Mouse (Mus musculus) hindbrain, embryonic 10.5 days (tissue): ENCODE results near the gene Lrrtm4. TPM values are rescaled to one million over a fixed set of nuclear protein-coding genes. Genes with fewer than 3 reads are reported as not detected.

Experiments used
- DNase-seq: peaks from one replicate; pipeline ENCODE4 v3.0.0-alpha.2; 2017; ENCODE audit warnings: low spot score
- H3K27ac ChIP-seq: fragments of 300-500 bp; sonication (generic); 2 replicates; pipeline ENCODE4 v1.5.1; 2016; ENCODE audit warnings: mild to moderate bottlenecking, moderate library complexity
- H3K27me3 ChIP-seq: fragments of 300-500 bp; sonication (generic); 2 replicates; pipeline ENCODE4 v1.6.1; 2016; ENCODE audit warnings: mild to moderate bottlenecking; ENCODE audit not compliant: poor library complexity, insufficient read depth, severe bottlenecking
- H3K36me3 ChIP-seq: fragments of 300-500 bp; sonication (generic); 2 replicates; pipeline ENCODE4 v1.6.1; 2016; ENCODE audit warnings: mild to moderate bottlenecking, moderate library complexity
- H3K4me1 ChIP-seq: fragments of 300-500 bp; sonication (generic); replicated peaks from 2 replicates; pipeline ENCODE4 v1.6.1; 2016; ENCODE audit warnings: mild to moderate bottlenecking
- H3K4me3 ChIP-seq: fragments of 300-500 bp; sonication (generic); 2 replicates; pipeline ENCODE4 v1.5.1; 2016; ENCODE audit warnings: mild to moderate bottlenecking, moderate library complexity
- H3K9me3 ChIP-seq: fragments of 300-500 bp; sonication (generic); 2 replicates; pipeline ENCODE4 v1.6.1; 2016; ENCODE audit warnings: mild to moderate bottlenecking, moderate library complexity
- WGBS: fragments of 180-500 bp; shearing (Covaris S2); methylation state at CpG from one replicate; pipeline ENCODE4 v1.1.7; 2016; 5-methylcytosine and 5-hydroxymethylcytosine counted together
- polyA plus RNA-seq: library from polyadenylated mRNA; unstranded; fragments of >200 nt; fragmentation: Nextera tagmentation; extraction: Ambion mirVana; gene quantifications from 2 replicates; pipeline ENCODE4 v1.2.1, GENCODE M21; 2016

The Lrrtm4 gene
- polyA plus RNA-seq, 1 experiment from 2014 or later = 3.7 TPM

DNA sequence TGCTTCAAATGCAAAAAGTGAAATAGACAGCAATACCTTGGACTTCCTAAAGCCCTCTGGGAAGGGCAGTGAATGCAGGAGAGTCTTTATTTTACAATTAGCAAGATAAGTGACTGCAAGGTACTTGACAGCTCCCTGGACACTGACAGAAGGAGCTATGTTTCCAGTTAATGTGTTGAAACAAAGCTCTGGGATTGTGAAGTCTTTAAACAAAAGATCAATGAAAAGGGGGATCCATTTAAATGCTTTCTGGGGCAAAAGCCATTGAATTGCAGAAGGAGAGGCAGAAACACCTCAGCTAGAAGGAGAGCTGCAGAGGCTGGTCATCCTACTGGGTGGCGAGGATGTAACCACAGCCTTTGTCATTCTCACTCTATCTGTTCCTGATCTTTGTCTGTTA is 571.1 kb downstream of the Lrrtm4 start:
- H3K4me1 ChIP-seq = no peaks in the 10 kb centered on the region
- no peaks in the 10 kb centered on the region for H3K36me3 ChIP-seq
- no peak for DNase-seq
- no peak overlapping the region for H3K27ac ChIP-seq
- no peaks in the 10 kb centered on the region for H3K9me3 ChIP-seq
- no peak overlapping the region for H3K4me3 ChIP-seq
- no peaks in the 10 kb centered on the region for H3K27me3 ChIP-seq
- 56% methylated on average over 1 of the region's 1 CpGs for WGBS

DNA sequence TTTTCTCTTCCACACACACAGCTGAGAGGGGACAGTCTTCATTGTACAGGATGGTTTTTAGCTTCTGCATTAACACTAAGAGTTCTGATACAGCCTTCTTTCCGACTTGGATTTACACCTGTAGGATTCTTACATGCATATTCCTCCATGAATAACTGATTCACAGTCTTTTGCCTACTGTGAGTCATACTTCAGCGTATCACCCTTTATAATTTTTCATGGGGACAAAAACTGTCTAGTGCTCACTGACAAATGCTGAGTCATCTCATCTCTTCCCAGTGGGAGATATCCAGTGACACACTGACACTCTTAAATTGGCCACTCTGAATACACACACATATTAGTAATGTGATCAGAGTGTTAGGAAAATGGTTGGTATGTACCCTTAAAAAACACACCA is 600.8 kb downstream of the Lrrtm4 start:
- 90% methylated on average over 2 of the region's 2 CpGs for WGBS
- no peaks in the 10 kb centered on the region for H3K9me3 ChIP-seq
- H3K27me3 ChIP-seq = no peaks in the 10 kb centered on the region
- no peaks in the 10 kb centered on the region for H3K4me1 ChIP-seq
- no peak for DNase-seq
- no peak overlapping the region for H3K27ac ChIP-seq
- no peaks in the 10 kb centered on the region for H3K36me3 ChIP-seq
- H3K4me3 ChIP-seq = no peak overlapping the region

- WGBS = 90% methylated on average over 6 of the region's 6 CpGs
- no peaks in the 10 kb centered on the region for H3K36me3 ChIP-seq
- no peaks in the 10 kb centered on the region for H3K9me3 ChIP-seq
- no peaks in the 10 kb centered on the region for H3K4me1 ChIP-seq
- DNase-seq = no peak
- H3K27me3 ChIP-seq = no peaks in the 10 kb centered on the region
- H3K4me3 ChIP-seq = no peak overlapping the region
- no peak overlapping the region for H3K27ac ChIP-seq
Measured at GRCm38 (mm10) chr6:80622676-80623334, 604.1 kb downstream of the Lrrtm4 start.

DNA sequence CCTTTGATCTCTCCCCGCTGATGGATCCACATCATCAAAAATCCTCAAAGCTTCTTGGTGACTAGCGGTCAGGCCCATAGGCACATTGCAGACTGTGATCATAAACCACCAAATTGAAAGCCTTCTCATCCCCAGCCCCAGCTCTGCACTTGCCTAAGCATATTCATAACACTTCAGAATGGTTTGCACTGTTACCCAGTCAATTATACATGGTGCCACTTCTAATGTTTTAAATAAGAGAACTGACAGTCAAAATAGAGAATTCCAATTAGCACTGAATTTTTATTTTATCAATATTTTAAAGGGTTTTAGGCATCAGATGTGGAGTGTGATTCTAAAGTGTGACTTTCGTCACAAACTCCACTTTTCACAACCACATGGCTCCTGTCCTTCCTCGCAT is 606.8 kb downstream of the Lrrtm4 start:
- Histone ChIP-seq H3K4me3 (no peak overlapping the region), H3K27me3 (no peaks in the 10 kb centered on the region), H3K27ac (no peak overlapping the region), H3K9me3 (no peaks in the 10 kb centered on the region), H3K4me1 (no peaks in the 10 kb centered on the region), H3K36me3 (no peaks in the 10 kb centered on the region)
- no peak for DNase-seq
- WGBS = 94% methylated on average over 4 of the region's 4 CpGs

GRCm38 (mm10) chr6:80662729-80663128 is 644.1 kb downstream of the Lrrtm4 start:
- H3K4me3 ChIP-seq = no peak overlapping the region
- no peaks in the 10 kb centered on the region for H3K36me3 ChIP-seq
- WGBS = 90% methylated on average over 5 of the region's 5 CpGs
- DNase-seq = no peak
- no peaks in the 10 kb centered on the region for H3K9me3 ChIP-seq
- H3K27me3 ChIP-seq = no peaks in the 10 kb centered on the region
- no peak overlapping the region for H3K27ac ChIP-seq
- H3K4me1 ChIP-seq = no peaks in the 10 kb centered on the region

DNA sequence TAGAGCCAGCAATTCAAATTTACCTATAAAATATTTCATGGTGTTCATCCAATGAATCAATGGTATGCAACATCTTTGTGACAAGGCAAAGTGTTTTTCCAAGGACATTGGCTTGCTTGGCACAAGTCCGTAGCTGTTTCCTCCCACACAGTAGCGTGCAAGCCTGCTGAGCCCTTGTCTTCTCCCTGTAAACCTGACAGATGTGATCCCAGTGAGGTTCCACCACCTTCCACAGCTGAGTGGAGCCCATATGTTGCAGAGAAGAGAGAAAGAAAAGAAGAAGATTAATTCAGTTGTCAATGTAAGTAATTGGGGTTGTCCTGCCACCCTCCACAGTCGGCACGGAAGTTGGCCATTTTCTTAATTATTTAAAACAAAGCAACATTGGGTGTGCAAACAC is 645.4 kb downstream of the Lrrtm4 start:
- H3K9me3 ChIP-seq = no peaks in the 10 kb centered on the region
- no peaks in the 10 kb centered on the region for H3K36me3 ChIP-seq
- H3K4me1 ChIP-seq = no peaks in the 10 kb centered on the region
- no peak for DNase-seq
- 66% methylated on average over 4 of the region's 4 CpGs for WGBS
- no peaks in the 10 kb centered on the region for H3K27me3 ChIP-seq
- H3K27ac ChIP-seq = no peak overlapping the region
- H3K4me3 ChIP-seq = no peak overlapping the region

DNA sequence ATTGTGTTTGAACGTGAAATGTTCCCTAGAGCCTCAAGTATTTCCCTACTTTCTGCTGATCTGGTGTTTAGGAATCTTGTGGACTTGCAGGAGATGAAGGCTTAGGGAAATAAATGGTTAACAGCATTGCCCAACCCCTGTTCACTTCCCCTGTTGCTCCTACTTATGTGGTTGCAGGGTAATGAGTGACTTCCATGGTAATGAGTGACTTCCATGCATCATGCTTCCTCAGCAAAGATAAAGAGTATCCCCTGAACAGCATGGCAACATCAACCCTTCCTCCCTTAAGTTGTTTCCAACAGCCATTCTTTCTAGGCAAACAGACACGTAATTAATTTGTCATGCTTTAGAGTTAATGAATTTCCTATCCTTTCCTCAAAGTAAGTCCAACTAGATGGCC is 685.5 kb downstream of the Lrrtm4 start:
- Histone ChIP-seq H3K27me3 (no peaks in the 10 kb centered on the region), H3K36me3 (no peaks in the 10 kb centered on the region), H3K4me1 (no peaks in the 10 kb centered on the region), H3K4me3 (no peak overlapping the region), H3K27ac (no peak overlapping the region), H3K9me3 (no peaks in the 10 kb centered on the region)
- WGBS = 67% methylated on average over 2 of the region's 2 CpGs
- DNase-seq = no peak

DNA sequence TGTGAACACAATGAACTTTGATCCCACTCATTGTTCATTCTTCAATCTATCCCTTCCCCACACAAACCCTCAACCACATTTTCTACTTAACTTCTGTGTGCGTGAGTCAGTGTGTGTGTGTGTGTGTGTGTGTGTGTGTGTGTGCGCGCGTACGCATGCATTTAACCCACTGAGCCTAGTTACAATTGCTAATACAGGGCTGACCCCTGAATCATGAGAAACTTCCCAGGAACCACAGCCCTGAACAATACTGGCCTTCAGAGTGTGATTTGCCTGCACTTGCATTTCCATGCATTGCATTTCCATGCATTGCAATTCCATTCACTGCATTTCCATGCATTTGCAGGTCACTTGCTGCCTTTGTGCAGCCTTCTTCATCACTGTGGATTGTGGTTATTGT is 701.8 kb downstream of the Lrrtm4 start:
- no peaks in the 10 kb centered on the region for H3K27me3 ChIP-seq
- H3K36me3 ChIP-seq = no peaks in the 10 kb centered on the region
- H3K27ac ChIP-seq = no peak overlapping the region
- H3K9me3 ChIP-seq = no peaks in the 10 kb centered on the region
- peak; percentile 23 for DNase-seq
- peaks cover 12% of the 10 kb centered on the region; the same call in 1 of the 2 replicates for H3K4me1 ChIP-seq
- 71% methylated on average over 5 of the region's 5 CpGs for WGBS
- no peak overlapping the region for H3K4me3 ChIP-seq

- 90% methylated on average over 3 of the region's 3 CpGs for WGBS
Measured at GRCm38 (mm10) chr6:80733416-80733815, 714.7 kb downstream of the Lrrtm4 start.

DNA sequence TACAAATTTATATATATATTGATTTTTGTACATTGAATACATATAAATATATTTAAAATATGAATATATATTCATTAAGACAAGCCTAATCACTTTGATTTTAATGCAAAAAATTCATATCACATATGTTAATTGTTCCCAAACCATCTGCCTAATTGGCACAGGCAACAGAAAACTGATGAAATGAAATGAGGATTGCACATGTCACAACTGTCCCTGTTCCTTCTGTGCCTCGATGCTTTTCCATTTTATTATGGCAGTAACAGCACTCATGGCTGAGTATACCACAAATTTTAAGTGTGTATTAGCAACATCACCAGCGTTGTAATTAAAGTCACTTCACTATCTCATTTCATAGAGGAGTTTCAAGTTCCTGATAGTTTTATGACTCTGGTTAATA is 732.1 kb downstream of the Lrrtm4 start:
- no peaks in the 10 kb centered on the region for H3K27me3 ChIP-seq
- H3K9me3 ChIP-seq = no peaks in the 10 kb centered on the region
- no peaks in the 10 kb centered on the region for H3K36me3 ChIP-seq
- DNase-seq = no peak
- H3K4me3 ChIP-seq = no peak overlapping the region
- no peaks in the 10 kb centered on the region for H3K4me1 ChIP-seq
- WGBS = 86% methylated on average over 2 of the region's 2 CpGs
- no peak overlapping the region for H3K27ac ChIP-seq

More at GRCm38 (mm10) chr6:80733416-80733815, 714.7 kb downstream of the Lrrtm4 start:
- Histone ChIP-seq H3K4me3 (no peak overlapping the region), H3K9me3 (no peaks in the 10 kb centered on the region), H3K27ac (no peak overlapping the region), H3K36me3 (no peaks in the 10 kb centered on the region), H3K4me1 (no peaks in the 10 kb centered on the region), H3K27me3 (no peaks in the 10 kb centered on the region)
- DNase-seq = no peak

DNA sequence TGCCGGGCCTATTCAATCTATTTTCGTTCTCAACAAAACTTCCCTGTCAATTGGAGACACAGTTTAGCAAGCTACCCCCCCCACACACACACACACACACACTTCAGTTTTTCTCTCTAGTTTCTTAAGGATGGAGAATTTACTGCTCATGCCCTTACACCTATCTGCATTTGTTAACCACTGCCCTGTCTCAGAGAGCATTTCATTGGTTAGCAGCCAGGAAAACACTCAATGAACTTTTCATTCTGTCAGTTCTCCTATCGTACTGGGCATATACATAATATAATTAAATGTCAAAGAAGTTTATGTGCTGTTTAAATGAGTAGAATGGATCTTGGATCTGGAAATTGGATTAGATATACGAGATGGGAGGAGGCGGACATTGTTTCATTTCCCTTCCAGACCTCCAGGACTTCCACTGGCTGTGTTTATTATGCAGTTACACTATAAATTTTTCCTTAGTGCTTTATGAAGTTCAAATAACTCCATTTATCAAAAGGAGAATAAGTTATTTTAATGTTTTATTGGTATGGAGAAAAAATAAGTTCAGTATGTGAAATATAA is 742.0 kb downstream of the Lrrtm4 start:
- H3K36me3 ChIP-seq = no peaks in the 10 kb centered on the region
- DNase-seq = no peak
- H3K4me1 ChIP-seq = no peaks in the 10 kb centered on the region
- H3K4me3 ChIP-seq = no peak overlapping the region
- 88% methylated on average over 5 of the region's 5 CpGs for WGBS
- H3K27me3 ChIP-seq = no peaks in the 10 kb centered on the region
- H3K27ac ChIP-seq = no peak overlapping the region
- no peaks in the 10 kb centered on the region for H3K9me3 ChIP-seq

DNA sequence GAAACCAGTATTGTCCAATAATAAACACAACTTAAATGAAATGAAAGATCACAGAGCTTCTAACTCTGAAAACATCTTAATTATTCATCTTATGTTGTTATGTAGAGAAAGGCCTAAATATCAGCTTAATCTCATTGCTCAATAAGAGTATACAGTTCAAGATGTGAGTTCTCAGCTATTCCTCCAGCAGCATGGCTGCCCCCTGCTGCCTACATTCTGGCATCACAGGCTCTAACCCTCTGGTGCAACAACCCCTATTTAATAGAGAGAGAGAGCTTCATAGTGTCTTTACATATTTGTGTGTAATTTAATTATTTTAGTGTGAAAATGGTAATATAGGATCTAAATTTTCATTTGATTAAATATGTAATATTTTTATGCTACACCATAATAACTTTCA is 767.6 kb downstream of the Lrrtm4 start:
- H3K4me3 ChIP-seq = no peak overlapping the region
- no peaks in the 10 kb centered on the region for H3K4me1 ChIP-seq
- no peaks in the 10 kb centered on the region for H3K36me3 ChIP-seq
- DNase-seq = peak; percentile 10
- no peaks in the 10 kb centered on the region for H3K27me3 ChIP-seq
- no peak overlapping the region for H3K27ac ChIP-seq
- no peaks in the 10 kb centered on the region for H3K9me3 ChIP-seq

DNA sequence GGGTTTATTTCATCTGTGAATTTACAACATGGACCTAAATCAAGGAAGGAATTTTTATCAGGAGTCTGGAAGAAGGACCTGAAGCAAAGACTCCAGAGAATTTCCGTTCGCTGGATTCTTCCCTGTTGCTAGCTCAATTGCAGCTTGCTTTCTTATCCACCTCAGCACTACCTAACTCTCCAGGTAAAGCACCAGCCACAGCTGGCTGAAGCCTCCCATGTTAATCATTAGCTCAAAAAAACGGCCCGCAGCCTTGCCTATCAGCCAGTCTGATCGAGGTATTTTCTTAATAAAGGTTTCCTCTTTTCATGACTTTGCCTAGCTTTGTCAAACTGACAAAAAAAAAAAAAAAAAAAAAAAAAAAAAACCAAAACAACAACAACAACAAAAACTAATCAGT is 805.1 kb downstream of the Lrrtm4 start:
- no peak for DNase-seq
- 85% methylated on average over 5 of the region's 5 CpGs for WGBS
- Histone ChIP-seq H3K36me3 (no peaks in the 10 kb centered on the region), H3K27me3 (no peaks in the 10 kb centered on the region), H3K27ac (no peak overlapping the region), H3K9me3 (no peaks in the 10 kb centered on the region), H3K4me1 (no peaks in the 10 kb centered on the region), H3K4me3 (no peak overlapping the region)

DNA sequence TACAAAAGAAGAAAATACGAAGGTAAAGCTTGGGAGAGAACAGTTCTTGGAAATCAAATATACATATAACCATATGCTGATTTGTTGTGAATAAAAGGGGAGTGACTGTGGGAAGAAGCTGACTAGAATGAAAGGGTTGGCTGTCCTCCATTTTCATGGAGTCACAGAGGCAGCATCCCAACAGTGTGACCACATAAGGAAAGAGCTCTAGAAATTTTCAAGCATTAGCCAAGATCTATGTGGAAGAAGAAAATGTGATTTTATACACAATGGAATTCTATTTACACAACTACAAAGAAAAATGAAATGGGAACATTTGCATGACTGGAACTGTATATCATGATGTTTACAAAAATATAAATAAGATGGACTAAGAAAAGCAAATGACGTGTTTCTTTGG is 821.1 kb downstream of the Lrrtm4 start:
- DNase-seq = no peak
- 89% methylated on average over 2 of the region's 2 CpGs for WGBS

More for the DNA sequence above, 821.1 kb downstream of the Lrrtm4 start:
- Histone ChIP-seq H3K36me3 (no peaks in the 10 kb centered on the region), H3K27me3 (no peaks in the 10 kb centered on the region), H3K4me1 (no peaks in the 10 kb centered on the region), H3K4me3 (no peak overlapping the region), H3K27ac (no peak overlapping the region), H3K9me3 (no peaks in the 10 kb centered on the region)
